Mouse (Mus musculus) spleen, adult 2 months (tissue): ENCODE measurements around the gene Nfatc3. TPM values are rescaled to one million over a fixed set of nuclear protein-coding genes. Genes with fewer than 3 reads are reported as not detected.

Source experiments
- DNase-seq, 2 experiments: peaks; one replicate each; pipeline versions ENCODE4 v3.0.0 to v3.0.0-alpha.2; 2012 to 2021; ENCODE audit warnings: low spot score in 2 of 2, low read depth in 1 of 2
- H3K27ac ChIP-seq: fragments of 200-500 bp; 2 replicates; pipeline ENCODE4 v1.5.1; 2012; ENCODE audit warnings: low read length, inconsistent platforms; ENCODE audit not compliant: insufficient read depth
- H3K27me3 ChIP-seq: fragments of 200-500 bp; 2 replicates; pipeline ENCODE4 v1.6.1; 2012; ENCODE audit warnings: mild to moderate bottlenecking, moderate library complexity, low read length, inconsistent platforms; ENCODE audit not compliant: control insufficient read depth, insufficient read depth
- H3K36me3 ChIP-seq: fragments of 200-500 bp; 2 replicates; pipeline ENCODE4 v1.6.1; 2012; ENCODE audit warnings: mild to moderate bottlenecking, low read length, inconsistent platforms; ENCODE audit not compliant: control insufficient read depth, insufficient read depth
- H3K4me1 ChIP-seq: fragments of 200-500 bp; 2 replicates; pipeline ENCODE4 v1.6.1; 2011; ENCODE audit warnings: inconsistent platforms; ENCODE audit not compliant: control insufficient read depth, insufficient read depth, insufficient read length
- H3K4me3 ChIP-seq: fragments of 200-500 bp; 2 replicates; pipeline ENCODE4 v1.5.1; 2011; ENCODE audit warnings: mild to moderate bottlenecking, inconsistent platforms; ENCODE audit not compliant: insufficient read depth, insufficient read length; ENCODE audit errors: extremely low read depth
- CTCF ChIP-seq: fragments of 200-500 bp; IDR thresholded peaks from 2 replicates; pipeline ENCODE4 v1.5.1; 2011; ENCODE audit warnings: mild to moderate bottlenecking, inconsistent platforms; ENCODE audit not compliant: insufficient read depth, insufficient read length, insufficient replicate concordance; ENCODE audit errors: extremely low read depth
- POLR2A ChIP-seq: fragments of 200-500 bp; IDR thresholded peaks from 2 replicates; pipeline ENCODE4 v1.6.1; 2011; ENCODE audit warnings: low read depth, low read length, inconsistent platforms
- WGBS: fragments of 180-500 bp; shearing (Covaris S2); methylation state at CpG from one replicate; pipeline ENCODE4 v1.1.7; 2018; 5-methylcytosine and 5-hydroxymethylcytosine counted together
- polyA plus RNA-seq: library from polyadenylated mRNA; depleted of rRNA; stranded (reverse); fragments of >200 nt; gene quantifications from 2 replicates; pipeline ENCODE4 v1.2.3, GENCODE M21; 2012

The Nfatc3 gene
- polyA plus RNA-seq, 1 experiment: 29.5 TPM

DNA sequence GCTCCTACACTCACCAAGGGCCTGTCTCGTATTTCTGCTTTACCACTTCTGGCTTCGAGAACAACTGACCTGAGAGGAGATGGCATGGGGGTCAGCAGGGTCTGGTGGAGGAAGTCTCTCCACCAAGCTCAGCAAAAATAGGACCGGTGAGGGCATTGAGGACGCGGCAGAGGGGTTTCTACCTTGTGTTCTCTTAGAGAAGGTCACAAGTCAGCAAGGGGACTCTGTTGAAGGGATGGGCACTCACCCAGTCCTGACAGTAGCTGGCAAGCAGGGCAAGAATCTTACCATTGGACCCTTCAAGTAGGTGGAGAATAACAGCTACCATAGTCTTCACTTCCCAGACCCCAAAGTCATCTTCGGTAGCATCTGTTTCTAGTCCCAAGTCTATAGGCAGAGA is 75.3 kb downstream of the Nfatc3 start:
- no peak overlapping the region for H3K27ac ChIP-seq
- H3K36me3 ChIP-seq: peaks cover 30% of the 10 kb centered on the region
- no peak overlapping the region for H3K4me3 ChIP-seq
- H3K27me3 ChIP-seq: peaks cover 23% of the 10 kb centered on the region
- WGBS: 80% methylated on average over 6 of the region's 6 CpGs
- no peak for DNase-seq
- TF ChIP-seq POLR2A (no peak), CTCF (no peak)
- peaks cover 17% of the 10 kb centered on the region for H3K4me1 ChIP-seq

DNA sequence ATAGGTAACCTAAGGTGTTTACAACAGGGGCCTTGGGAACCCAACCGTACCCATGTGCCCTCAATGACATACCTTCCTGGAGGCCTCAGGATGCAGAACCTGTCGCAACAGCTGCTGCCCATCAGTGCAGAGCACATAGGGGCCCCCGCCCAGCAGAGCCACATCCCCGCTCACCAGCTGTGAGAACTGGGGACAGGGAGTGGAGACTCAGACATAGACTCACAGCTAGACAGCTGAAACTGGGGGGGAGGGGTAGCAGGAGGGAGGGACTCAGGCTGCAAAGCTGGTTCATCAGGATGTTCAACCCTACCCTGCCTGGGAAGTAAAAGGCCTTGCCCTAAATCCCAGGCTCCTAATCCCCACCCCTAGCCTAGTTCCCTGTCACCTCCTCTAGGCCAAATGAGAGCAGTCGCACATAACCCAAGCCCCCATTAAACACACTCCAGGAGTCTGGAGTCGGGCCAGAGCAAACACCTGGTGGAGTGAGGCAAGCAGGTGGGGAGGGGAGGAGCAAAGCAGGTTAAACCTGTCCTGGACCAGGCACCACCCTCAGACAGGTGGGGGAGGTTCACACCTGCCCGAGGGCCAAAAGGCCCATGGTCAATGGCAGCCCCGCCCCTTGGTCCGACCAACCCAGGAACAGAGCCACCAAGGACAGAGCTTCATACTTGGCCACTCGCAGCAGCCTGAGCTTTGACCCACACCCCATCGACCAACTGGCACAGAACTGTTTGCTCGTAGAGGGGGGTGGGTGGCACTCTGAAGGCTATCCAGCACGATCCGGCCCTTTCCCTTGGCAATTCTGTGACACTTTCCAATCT is 76.3 kb downstream of the Nfatc3 start:
- Histone ChIP-seq H3K36me3 (peaks cover 23% of the 10 kb centered on the region), H3K27me3 (peaks cover 23% of the 10 kb centered on the region), H3K27ac (no peak overlapping the region), H3K4me1 (peaks cover 17% of the 10 kb centered on the region), H3K4me3 (no peak overlapping the region)
- no peak for DNase-seq
- whole genome bisulfite sequencing: 51% methylated on average over 14 of the region's 14 CpGs
- TF ChIP-seq POLR2A (no peak), CTCF (no peak)

DNA sequence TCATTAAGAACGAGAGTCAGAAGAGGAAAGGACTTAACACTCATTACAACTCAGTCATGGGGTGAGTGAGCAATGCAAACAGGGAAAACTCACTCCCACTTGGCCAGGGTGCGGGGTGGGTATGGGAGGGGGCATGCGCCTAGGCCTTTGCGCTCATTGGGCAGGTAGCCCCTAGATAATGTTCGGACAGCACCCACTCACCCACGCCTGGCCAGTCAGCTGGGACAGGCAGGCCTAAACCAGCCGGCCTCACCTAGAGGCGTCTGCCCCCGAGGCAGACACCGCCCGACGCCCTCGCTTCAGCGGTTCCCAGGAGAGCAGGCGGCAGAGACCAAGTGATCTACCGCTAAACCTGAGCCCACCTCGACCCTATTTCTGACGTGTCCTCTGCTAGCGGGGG is 77.0 kb downstream of the Nfatc3 start:
- H3K27ac ChIP-seq: no peak overlapping the region
- TF ChIP-seq CTCF (no peak), POLR2A (no peak)
- H3K4me3 ChIP-seq: peak overlapping the region; percentile 37; the same call in 1 of the 2 replicates
- peaks cover 17% of the 10 kb centered on the region for H3K4me1 ChIP-seq
- peaks cover 18% of the 10 kb centered on the region for H3K36me3 ChIP-seq
- WGBS: 19% methylated on average over 19 of the region's 19 CpGs
- H3K27me3 ChIP-seq: peaks cover 23% of the 10 kb centered on the region
- DNase-seq: no peak

DNA sequence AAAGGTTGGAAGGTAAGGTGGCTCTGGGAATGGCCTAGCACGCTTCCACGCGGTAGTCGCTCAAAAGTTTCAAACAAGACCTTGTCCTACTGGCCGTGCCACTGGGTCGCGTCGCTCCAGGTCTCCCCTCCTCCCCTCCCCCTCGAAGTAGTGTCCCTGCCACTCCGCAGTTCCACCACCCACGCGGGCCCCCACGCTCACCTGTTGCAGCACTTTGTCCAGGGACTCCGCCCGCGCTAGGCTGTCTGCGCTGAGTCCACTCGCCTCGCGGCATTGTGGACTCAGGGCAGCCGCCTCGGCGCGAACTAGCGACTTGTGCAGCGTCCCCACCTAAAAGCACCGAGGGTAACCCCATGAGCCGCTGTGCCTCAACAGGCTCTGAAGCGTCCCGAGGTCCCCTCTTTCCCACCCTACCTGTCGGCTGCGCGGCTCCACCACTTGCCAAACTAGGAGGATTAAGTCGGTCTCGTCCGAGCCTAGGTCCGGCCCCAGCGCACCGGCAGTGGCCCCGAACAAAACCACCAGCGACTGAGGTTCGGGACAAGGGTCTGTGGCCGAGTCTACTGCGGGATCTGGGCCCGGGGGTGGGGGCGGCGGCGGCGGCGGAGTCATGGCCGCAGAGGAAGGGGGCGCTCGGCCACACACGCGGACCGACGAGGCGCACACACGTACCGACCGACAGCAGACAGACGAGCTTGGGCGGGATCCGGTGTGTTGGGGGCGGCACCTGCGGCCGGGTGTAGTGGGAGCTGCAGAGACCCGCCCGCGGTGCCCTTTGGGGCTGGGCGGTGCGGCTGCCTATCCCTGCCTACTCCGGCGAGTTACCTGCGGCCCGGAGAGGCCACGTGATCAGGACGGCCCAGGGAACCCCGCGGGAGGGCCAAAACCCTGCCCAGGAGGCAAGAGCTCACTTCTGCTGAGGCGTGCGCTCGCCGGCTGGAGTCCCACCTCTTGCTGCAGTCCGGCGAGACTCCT is 77.8 kb downstream of the Nfatc3 start, which contains the start of gene Esrp2:
Esrp2 (minus strand) TSS at position 819 of the 975 bp plus-strand sequence.
- peaks cover 23% of the 10 kb centered on the region for H3K27me3 ChIP-seq
- WGBS: 2% methylated on average over 84 of the region's 86 CpGs
- H3K27ac ChIP-seq: no peak within 1 kb of the TSS
- peaks cover 14% of the 10 kb centered on the region for H3K36me3 ChIP-seq
- no peak for TF ChIP-seq POLR2A
- no peak for TF ChIP-seq CTCF
- no peak for DNase-seq
- H3K4me3 ChIP-seq: peak within 1 kb of the TSS; percentile 37; the same call in 1 of the 2 replicates
- H3K4me1 ChIP-seq: peaks cover 17% of the 10 kb centered on the region

DNA sequence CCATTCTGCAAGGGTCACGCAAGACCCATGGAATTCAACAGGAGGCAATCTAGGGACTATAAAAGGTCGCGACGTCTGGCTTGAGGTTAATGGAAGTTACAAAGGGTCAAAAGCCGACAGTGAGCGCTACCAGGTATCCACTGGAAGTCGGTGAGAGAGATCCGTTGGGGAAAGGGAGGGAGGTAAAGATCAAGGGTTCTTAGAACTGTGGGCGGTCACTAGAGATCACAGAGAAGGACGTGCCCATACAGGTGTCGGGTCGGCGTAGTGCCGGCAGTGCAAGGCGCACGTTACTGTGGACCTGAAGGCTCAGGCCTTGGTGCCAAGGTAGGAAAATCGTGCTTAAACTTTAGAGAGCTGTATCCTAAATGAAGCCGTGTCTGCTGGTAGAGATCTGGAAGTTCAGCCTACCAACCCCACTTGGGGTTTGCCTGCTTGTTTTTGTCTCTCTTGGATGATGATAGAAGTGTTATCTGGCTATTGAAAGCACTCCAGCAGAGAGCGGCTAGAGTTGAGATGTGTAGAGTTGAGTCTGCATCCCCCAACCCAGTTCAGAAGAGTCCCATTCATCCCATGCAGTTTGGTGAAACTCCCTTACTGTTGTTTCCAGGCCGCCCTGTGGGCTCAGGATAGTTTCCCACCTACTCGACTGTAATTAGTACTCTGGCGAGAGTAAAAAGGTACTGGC is 78.7 kb downstream of the Nfatc3 start:
- 15% methylated on average over 22 of the region's 22 CpGs for WGBS
- Histone ChIP-seq H3K27me3 (peaks cover 23% of the 10 kb centered on the region), H3K4me1 (peaks cover 17% of the 10 kb centered on the region), H3K36me3 (peaks cover 5% of the 10 kb centered on the region), H3K4me3 (peak overlapping the region; percentile 37; the same call in 1 of the 2 replicates), H3K27ac (no peak overlapping the region)
- DNase-seq: no peak
- TF ChIP-seq CTCF: no peak
- TF ChIP-seq POLR2A: no peak

DNA sequence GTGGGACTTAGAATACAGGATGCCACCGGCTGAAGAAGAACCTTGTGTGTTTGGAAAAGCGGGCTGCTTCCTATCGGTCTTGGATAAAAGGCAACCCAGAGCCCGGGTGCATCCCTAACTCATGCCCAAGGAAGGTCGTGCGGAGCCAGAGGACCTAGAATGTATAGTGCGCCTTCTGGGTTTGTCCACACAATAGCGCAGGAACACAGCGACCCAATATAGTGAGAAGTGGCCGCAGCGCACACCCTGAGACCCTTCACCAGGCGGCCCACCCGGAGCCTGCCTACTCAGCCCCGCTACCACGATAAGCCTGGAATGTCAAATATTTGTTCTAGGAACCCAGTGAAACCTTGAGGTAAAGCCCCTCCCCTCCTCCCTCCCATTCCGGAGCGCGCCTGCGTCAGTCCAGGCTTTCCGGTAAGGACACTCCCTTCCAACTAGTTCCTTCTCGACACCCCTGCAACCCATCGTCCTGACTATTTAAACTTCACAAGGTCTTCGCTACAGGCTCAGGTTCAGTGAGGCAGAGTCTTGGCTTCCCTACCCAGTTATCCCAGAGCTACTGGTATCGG is 79.4 kb downstream of the Nfatc3 start:
- no peak for DNase-seq
- no peak overlapping the region for H3K27ac ChIP-seq
- no peaks in the 10 kb centered on the region; the same call in 1 of the 2 replicates for H3K36me3 ChIP-seq
- H3K4me3 ChIP-seq: peak overlapping the region; percentile 31; the same call in 1 of the 2 replicates
- peaks cover 17% of the 10 kb centered on the region for H3K4me1 ChIP-seq
- TF ChIP-seq POLR2A (no peak), CTCF (no peak)
- peaks cover 23% of the 10 kb centered on the region for H3K27me3 ChIP-seq
- WGBS: 1% methylated on average over 24 of the region's 24 CpGs
